Mouse (Mus musculus) adrenal gland, adult 18-20 months (tissue): ENCODE measurements at regions not wholly inside any gene's neighbourhood (a gene's known extent, or its start where the extent isn't known, plus 50 kb on each side); places are given as distances from the start of the nearest gene placed in this dataset.

ENCODE experiments used
- DNase-seq, 2 experiments: peaks; one replicate each; pipeline ENCODE4 v3.0.0; 2021 to 2022; ENCODE audit warnings: low spot score in 2 of 2
- microRNA-seq, 2 experiments: library from miRNA; unstranded; fragments of <30 nt; microRNA quantifications; one replicate each; pipeline ENCODE4 v1.2.0; 2021; ENCODE audit warnings: borderline number of aligned reads in 2 of 2

DNA sequence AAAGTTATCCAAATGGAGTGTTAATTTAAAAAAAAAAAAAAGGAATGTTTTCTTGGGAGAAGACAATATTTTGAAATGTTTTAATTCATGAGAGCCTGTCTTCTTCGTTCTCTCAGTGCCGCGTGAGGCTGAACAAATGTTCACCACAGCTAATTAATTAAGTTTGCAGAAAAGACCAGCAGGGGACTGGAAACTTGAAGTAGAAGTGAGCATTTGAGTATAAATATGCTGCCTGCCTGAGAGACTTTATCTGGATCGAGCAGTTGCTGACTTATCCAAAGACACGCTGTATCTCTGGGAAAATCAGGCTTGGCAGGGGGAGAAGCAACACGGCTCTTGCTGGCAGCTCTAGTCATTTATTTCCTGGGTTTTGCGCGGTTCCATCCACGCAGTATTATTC lies 49.9 kb upstream of the Prox1 start:
- DNase-seq, result no peak

Small RNA genes lying in the stretch of these regions (microRNA-seq; reads per million reads assigned to microRNA genes)
- 0 reads per million in 2 experiments for gene Gm47294
